In genomic region chr15:31395986-31396385, GRCm38 (mm10) we compare ENCODE assay signal across 18 mouse cellular contexts. TPM values are rescaled to one million over a fixed set of nuclear protein-coding genes. Genes with fewer than 3 reads are reported as not detected.
A peak's percentile ranks its signal among the peaks of the same experiment; 100 is the strongest.
DNase-seq lines count a peak whose midpoint lies in the region; ATAC-seq and TF ChIP-seq lines count a peak whose summit lies in the region.
"Had no signal": no experiment of that assay in that cellular context is flagged by ENCODE, and none has a peak within 500 bp of the region (broad histone marks: within the 10 kb centered on the region; RNA-seq: fewer than 3 reads in every experiment).

No protein-coding gene starts in this region.

- H3K9me3 ChIP-seq in heart, embryonic 13.5 days: no peaks in the 10 kb centered on the region
- H3K9me3 ChIP-seq in kidney, postnatal 0 days (replicated peaks; ENCODE audit: low read length): no peaks in the 10 kb centered on the region
- H3K9me3 ChIP-seq in hindbrain, embryonic 14.5 days (ENCODE audit: control insufficient read depth, low read length): no peaks in the 10 kb centered on the region
- H3K9me3 ChIP-seq: forebrain, embryonic 13.5 days; limb, embryonic 15.5 days; liver, embryonic 15.5 days had no signal

- WGBS in heart, embryonic 13.5 days: 76% methylated on average over 4 of the region's 4 CpGs
- 70% methylated on average over 4 of the region's 4 CpGs for WGBS in kidney, postnatal 0 days
- 83% methylated on average over 4 of the region's 4 CpGs for WGBS in hindbrain, embryonic 14.5 days

- DNase-seq in heart, postnatal 25 days (ENCODE audit: low spot score): no peak
- no peak for DNase-seq in left cerebral cortex, adult 2 months (ENCODE audit: extremely low spot score in 1 of 2, low spot score in 2 of 2)
- DNase-seq in left cerebral cortex, adult 18-20 months (ENCODE audit: low spot score in 2 of 2): no peak
- DNase-seq in kidney, postnatal 0 days (ENCODE audit: low spot score): no peak
- no peak for DNase-seq in hindbrain, embryonic 14.5 days (ENCODE audit: low spot score)
- DNase-seq in cerebellum, postnatal 4 days (ENCODE audit: low spot score in 2 of 2): no peak
- DNase-seq: adrenal gland, adult 8-10 months; cerebellum, adult 8-10 months; gastrocnemius, postnatal 36 days; layer of hippocampus, postnatal 36 days; thymus, postnatal 14 days had no signal

- no peaks in the 10 kb centered on the region for H3K27me3 ChIP-seq in heart, embryonic 13.5 days (replicated peaks)
- no peaks in the 10 kb centered on the region for H3K27me3 ChIP-seq in kidney, postnatal 0 days (ENCODE audit: insufficient read depth, low read length)
- no peaks in the 10 kb centered on the region for H3K27me3 ChIP-seq in hindbrain, embryonic 14.5 days (ENCODE audit: control insufficient read depth, insufficient read depth, low read length)
- H3K27me3 ChIP-seq: forebrain, embryonic 13.5 days; limb, embryonic 15.5 days; liver, embryonic 15.5 days had no signal

- no peak for TF ChIP-seq CTCF in left cerebral cortex, adult 2 months (IDR thresholded peaks at IDR 0.05)
- TF ChIP-seq CTCF in kidney, postnatal 0 days (IDR thresholded peaks at IDR 0.05; ENCODE audit: low read depth): no peak

- peak overlapping the region; percentile 92 for H3K27ac ChIP-seq in heart, embryonic 13.5 days (replicated peaks)
- peak overlapping the region; percentile 94 for H3K27ac ChIP-seq in left cerebral cortex, adult 2 months
- H3K27ac ChIP-seq in kidney, postnatal 0 days: peak overlapping the region; percentile 73; the same call in 1 of the 2 replicates
- no peak overlapping the region for H3K27ac ChIP-seq in hindbrain, embryonic 14.5 days
- H3K27ac ChIP-seq: forebrain, embryonic 13.5 days; limb, embryonic 15.5 days; liver, embryonic 15.5 days had no signal

- no peaks in the 10 kb centered on the region for H3K36me3 ChIP-seq in heart, embryonic 13.5 days
- no peaks in the 10 kb centered on the region for H3K36me3 ChIP-seq in kidney, postnatal 0 days (ENCODE audit: insufficient read depth, low read length)
- H3K36me3 ChIP-seq in hindbrain, embryonic 14.5 days (replicated peaks; ENCODE audit: control insufficient read depth, insufficient read depth): no peaks in the 10 kb centered on the region
- H3K36me3 ChIP-seq: limb, embryonic 15.5 days; liver, embryonic 15.5 days had no signal

- intact Hi-C loops in heart, postnatal 25 days (cut with DNase I): no loop called here
- intact Hi-C loops in left cerebral cortex, adult 2 months (cut with DNase I): loop anchor here (1.0 kb wide), 1 partner anchor 22 kb away; no protein-coding TSS in a partner anchor

- no peak overlapping the region for H3K4me2 ChIP-seq in heart, embryonic 13.5 days
- no peak overlapping the region for H3K4me2 ChIP-seq in kidney, postnatal 0 days (ENCODE audit: low read length)
- H3K4me2 ChIP-seq in hindbrain, embryonic 14.5 days (replicated peaks): no peak overlapping the region
- H3K4me2 ChIP-seq: forebrain, embryonic 13.5 days; limb, embryonic 15.5 days; liver, embryonic 15.5 days; midbrain, embryonic 11.5 days had no signal

- H3K9ac ChIP-seq in heart, embryonic 13.5 days: peak overlapping the region; percentile 42; the same call in 1 of the 2 replicates
- H3K9ac ChIP-seq in kidney, postnatal 0 days (ENCODE audit: low read depth, low read length): no peak overlapping the region
- H3K9ac ChIP-seq in hindbrain, embryonic 14.5 days: no peak overlapping the region
- H3K9ac ChIP-seq: forebrain, embryonic 13.5 days; limb, embryonic 15.5 days; liver, embryonic 15.5 days had no signal

- H3K4me3 ChIP-seq in heart, embryonic 13.5 days: no peak overlapping the region
- H3K4me3 ChIP-seq in left cerebral cortex, adult 2 months: no peak overlapping the region
- no peak overlapping the region for H3K4me3 ChIP-seq in kidney, postnatal 0 days (replicated peaks; ENCODE audit: low read depth, low read length)
- H3K4me3 ChIP-seq in hindbrain, embryonic 14.5 days (replicated peaks; ENCODE audit: low read length): no peak overlapping the region
- H3K4me3 ChIP-seq: forebrain, embryonic 13.5 days; limb, embryonic 15.5 days; liver, embryonic 15.5 days had no signal

- no peak for ATAC-seq in heart, embryonic 13.5 days (ENCODE audit: extremely low read depth, insufficient number of reproducible peaks, low FRiP score, low TSS enrichment)
- peak; percentile 81 for ATAC-seq in kidney, postnatal 0 days (replicated peaks; ENCODE audit: low FRiP score, low read depth)
- no peak for ATAC-seq in hindbrain, embryonic 14.5 days (ENCODE audit: low FRiP score)
- ATAC-seq: forebrain, embryonic 13.5 days; inflammation-experienced regulatory T-cells, adult 6 months; lung, postnatal 0 days had no signal

- H3K4me1 ChIP-seq in heart, embryonic 13.5 days: peaks cover 57% of the 10 kb centered on the region
- H3K4me1 ChIP-seq in kidney, postnatal 0 days (replicated peaks; ENCODE audit: insufficient read depth, low read length): no peaks in the 10 kb centered on the region
- H3K4me1 ChIP-seq in hindbrain, embryonic 14.5 days (replicated peaks; ENCODE audit: control insufficient read depth, insufficient read depth, low read length): no peaks in the 10 kb centered on the region
- H3K4me1 ChIP-seq: forebrain, embryonic 13.5 days; limb, embryonic 15.5 days; liver, embryonic 15.5 days had no signal

RNA-seq across cellular contexts. Expression of gene Ankrd33b, which starts 28.5 kb away (rescaled TPM):
- 1.8 and 2.1 TPM in 2 replicates for polyA plus RNA-seq in heart, embryonic 13.5 days (2015; fragmentation: Nextera tagmentation; extraction: Ambion mirVana)
- total RNA-seq in heart, postnatal 25 days (2021): 10 to 100 TPM; 22.6 to 23.2 TPM
- 10 to 100 TPM; 79.6 to 93.7 TPM for total RNA-seq in left cerebral cortex, adult 2 months (2021)
- 10 to 100 TPM; 81.7 to 87.2 TPM for total RNA-seq in left cerebral cortex, adult 18-20 months (2021)
- polyA plus RNA-seq in kidney, postnatal 0 days (2015; fragmentation: Nextera tagmentation; extraction: Ambion mirVana): 10.5 and 12.0 TPM in 2 replicates
- 0.65 and 1.3 TPM in 2 replicates for polyA plus RNA-seq in hindbrain, embryonic 14.5 days (2014; fragmentation: Nextera tagmentation; extraction: Ambion mirVana)
- polyA plus RNA-seq: inflammation-experienced regulatory T-cells, adult 6 months had no signal

RNA-seq across cellular contexts. Expression of gene Ropn1l, which starts 57.6 kb away (rescaled TPM):
- polyA plus RNA-seq in heart, embryonic 13.5 days (2015; fragmentation: Nextera tagmentation; extraction: Ambion mirVana): 1.7 and 2.0 TPM in 2 replicates
- total RNA-seq in heart, postnatal 25 days (2021): not detected
- 1 to 10 TPM in 1 of 2 experiments, under 1 TPM in 1; 0.75 to 1.0 TPM for total RNA-seq in left cerebral cortex, adult 2 months (2021)
- 1 to 10 TPM in 1 of 2 experiments, under 1 TPM in 1; 0.40 to 1.2 TPM for total RNA-seq in left cerebral cortex, adult 18-20 months (2021)
- polyA plus RNA-seq in kidney, postnatal 0 days (2015; fragmentation: Nextera tagmentation; extraction: Ambion mirVana): 5.2 and 5.8 TPM in 2 replicates
- polyA plus RNA-seq in hindbrain, embryonic 14.5 days (2014; fragmentation: Nextera tagmentation; extraction: Ambion mirVana): 2.4 and 2.8 TPM in 2 replicates
